Mouse (Mus musculus): ENCODE data around the gene Dpysl5. TPM values are rescaled to one million over a fixed set of nuclear protein-coding genes. Genes with fewer than 3 reads are reported as not detected.

Dpysl5 gene
- polyA plus RNA-seq, 1 experiment, result not detected

DNA sequence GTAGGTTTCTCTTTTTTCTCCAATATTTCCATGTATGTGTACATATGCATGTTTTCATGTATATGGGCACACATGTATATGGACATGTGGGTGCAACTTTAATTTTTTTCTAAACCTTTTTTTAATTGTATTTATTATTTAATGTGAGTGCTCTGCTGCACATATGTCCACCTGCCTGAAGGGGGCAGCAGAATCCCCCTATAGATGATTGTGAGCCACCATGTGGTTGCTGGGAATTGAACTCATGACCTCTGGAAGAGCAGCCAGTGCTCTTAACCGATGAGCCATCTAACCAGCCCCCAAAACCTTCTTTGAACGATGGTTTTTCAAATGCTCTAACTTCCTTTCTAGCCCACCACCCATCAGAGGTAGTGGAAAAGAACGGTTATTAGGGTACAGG, 27.4 kb upstream of the Dpysl5 start:
- no peak for TF ChIP-seq GATA1 (IDR thresholded peaks at IDR 0.05; ENCODE audit: low read length)

DNA sequence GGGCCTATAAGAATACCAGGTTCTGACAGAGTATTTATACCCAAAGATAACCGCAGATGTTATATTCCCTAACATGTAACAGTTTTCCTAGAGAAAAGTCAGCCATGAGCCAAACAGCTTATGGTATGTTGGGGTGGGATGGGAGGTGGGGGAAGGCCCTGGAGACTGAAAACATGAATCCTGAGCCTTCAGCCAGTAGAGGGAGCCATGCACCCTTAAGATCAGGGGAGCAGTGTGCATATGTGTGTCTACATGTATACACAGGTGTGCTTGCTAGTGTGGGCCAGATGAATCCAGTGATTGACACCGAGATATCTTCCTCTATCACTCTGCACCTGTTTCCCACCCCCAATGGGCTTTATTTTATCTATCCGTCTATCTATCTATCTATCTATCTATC, 24.6 kb upstream of the Dpysl5 start:
- TF ChIP-seq GATA1 (IDR thresholded peaks at IDR 0.05; ENCODE audit: low read length), result no peak

DNA sequence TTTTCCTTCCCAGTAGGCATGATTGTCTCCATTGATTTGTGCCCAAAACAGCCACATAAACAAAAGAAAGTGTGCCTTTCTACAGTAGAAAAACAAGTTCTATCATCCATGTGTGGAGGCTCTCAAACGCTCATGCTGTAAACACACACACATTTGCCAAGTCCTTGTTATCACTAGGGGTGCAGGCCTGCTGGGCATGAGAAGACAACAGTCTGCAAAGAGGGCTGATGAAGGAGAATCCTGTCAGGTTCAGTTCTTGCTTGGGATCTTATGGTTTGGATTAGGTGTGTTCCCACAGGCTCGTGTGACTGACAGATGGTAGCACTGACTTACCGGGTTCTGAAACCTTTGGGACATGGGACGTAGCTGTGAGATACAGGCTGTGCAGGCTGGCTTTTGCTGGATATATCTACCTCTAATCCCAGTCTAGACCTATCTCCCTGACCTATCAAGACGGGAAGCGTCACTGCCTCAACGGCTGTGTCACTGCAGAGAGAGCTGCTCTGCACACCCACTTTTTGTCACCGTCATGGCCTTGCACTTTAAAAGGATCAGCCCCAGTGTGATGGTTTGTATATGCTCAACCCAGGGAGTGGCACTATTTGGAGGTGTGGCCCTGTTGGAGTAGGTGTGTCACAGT, 10.9 kb upstream of the Dpysl5 start:
- TF ChIP-seq GATA1 (IDR thresholded peaks at IDR 0.05; ENCODE audit: low read length), result no peak

DNA sequence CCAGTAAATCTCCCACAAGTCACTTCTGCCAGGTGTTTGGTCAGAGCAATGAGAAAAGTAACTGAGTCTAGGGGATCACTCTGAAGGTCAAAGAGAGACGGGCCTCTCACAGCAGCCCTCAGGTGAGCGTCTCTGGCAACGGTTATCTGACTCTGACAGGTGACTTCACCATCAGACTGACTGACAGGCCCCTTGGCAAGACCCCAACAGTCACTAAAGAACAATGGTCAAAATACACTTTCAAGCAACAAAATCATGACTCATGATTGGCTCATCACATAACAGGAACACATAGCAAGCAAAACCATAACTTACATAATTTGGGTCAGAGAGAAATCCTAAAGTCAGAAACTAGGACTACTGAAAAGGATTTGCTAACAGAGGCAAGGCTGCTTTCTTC, 9.5 kb upstream of the Dpysl5 start:
- TF ChIP-seq GATA1 (IDR thresholded peaks at IDR 0.05; ENCODE audit: low read length), result no peak

DNA sequence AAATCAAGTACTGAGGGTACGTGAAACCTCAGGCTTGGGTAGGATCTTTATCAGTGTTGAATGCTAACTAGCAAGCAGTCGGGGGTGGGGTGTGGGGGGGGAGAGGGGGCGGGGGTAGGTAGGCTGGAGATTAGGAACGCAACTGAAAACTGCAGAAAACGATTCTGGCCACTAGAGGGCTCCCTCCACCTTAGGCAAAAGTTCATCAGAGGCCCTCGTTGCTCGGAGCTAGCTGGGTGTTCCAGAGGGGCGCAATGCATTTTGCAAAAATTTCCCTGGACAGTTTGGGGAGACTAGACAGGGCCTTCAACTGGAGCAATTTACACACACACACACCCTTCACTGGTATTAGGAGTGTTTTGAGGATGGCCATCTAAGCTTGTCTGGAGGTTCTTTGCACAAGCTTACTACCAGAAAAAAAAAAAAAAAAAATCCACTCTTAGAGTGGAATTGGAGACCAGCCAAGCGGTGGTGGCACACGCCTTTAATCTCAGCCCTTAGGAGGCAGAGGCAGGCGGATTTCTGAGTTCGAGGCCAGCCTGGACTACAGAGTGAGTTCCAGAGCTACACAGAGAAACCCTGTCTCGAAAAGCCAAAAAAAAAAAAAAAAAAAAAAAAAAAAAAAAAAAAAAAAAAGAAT, 1.5 kb upstream of the Dpysl5 start:
- TF ChIP-seq GATA1 (IDR thresholded peaks at IDR 0.05; ENCODE audit: low read length), result no peak

DNA sequence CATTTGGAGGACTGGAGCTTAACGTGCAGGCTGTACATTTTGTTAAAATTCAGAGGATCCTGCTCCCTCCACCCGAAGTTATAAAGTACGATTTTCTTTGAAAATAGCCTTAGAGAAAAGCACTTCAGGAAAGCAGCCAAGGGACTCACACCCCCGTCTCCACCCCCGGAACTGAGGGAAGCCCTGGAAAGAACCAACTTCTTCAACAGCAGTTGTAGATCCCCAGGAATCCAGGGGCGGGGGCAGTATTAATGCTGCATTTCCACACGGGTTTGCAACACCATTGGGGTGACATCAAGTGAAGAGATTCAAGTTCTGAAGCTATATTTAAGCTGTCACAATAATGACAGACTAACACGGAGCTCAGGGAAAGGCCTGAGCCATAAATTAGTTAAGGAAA, 878 bp upstream of the Dpysl5 start:
- no peak for TF ChIP-seq GATA1 (IDR thresholded peaks at IDR 0.05; ENCODE audit: low read length)

DNA sequence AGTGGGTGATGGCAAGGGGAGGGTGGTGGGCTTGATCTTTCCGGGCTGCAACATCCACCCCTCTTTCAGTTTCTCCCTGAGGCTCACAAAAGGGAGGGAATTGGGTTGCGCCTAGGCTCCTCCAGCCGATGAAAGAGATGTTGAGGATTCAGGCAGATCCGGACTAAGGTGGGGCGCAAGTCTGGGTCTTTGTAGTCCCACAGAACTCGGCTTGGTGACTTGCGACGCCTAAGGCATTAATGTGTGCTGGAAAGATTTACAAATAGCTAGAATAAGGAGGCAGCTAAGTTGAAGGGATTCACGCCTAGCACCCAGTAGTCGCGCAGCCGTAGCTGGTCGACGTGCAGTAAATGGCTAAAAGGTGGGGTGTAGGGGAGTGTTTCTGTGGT, 632 bp downstream of the Dpysl5 start:
- no peak for TF ChIP-seq GATA1 (IDR thresholded peaks at IDR 0.05; ENCODE audit: low read length)

DNA sequence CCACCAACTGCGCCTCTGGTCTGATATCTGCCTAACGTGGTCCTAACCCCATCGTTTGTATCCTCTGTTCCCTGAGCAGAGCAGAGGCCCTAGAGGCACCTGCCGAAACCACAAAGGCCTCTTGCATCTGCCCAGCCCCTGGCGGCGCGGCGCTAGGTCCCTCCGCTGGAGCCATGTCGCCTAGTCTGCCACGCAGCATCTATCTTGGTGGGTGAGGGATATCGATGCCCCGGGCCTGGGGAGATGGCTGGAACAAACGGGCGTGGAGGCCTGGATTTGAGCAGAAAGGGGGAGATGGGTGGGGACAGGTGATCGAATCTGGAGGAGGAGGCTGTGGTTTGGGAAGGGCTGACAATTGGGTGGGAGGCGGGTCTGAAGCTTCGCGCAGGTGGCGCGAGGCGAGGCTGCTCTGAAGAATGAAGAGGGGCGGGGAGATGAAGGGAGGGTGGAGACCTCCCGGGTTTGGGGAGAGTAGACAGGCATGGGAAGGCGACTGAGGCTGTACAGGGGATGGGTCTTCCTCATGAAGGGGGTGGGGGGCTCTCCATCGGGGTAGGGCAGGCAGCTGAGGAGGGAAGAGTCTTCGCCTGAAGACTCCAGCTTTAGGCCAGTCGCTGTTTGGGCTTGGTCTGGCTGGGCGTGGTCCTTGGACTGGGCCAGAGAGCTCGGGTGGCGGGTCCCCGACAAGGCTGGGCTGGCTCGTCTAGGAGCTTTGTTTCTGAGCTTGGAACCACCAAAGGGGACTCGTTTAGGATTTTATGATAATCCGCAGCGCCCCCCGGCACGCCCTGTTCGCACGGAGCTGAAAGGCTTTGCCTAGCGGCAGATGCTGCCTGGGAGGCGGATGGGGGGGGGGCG, 1.3 kb downstream of the Dpysl5 start:
- no peak for TF ChIP-seq GATA1 (IDR thresholded peaks at IDR 0.05; ENCODE audit: low read length)

DNA sequence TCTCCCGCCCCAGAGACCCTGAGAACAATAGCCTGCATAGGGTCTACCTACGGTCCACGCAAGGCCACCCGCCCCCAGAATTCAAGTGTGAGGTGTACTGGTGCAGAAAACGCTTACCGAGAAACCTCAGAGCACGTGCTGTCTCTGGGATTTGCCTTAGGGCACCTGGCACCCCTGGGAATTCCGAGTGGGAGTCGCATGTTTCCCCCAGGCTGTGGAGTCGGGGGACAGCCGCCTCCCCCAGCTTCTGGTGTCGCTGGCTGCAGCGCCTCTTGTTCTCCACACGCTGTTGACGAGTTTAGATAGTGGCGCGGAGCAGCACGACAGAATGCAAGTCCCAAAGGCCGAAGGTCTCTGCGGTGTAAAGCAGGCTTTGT, 1.9 kb downstream of the Dpysl5 start:
- TF ChIP-seq GATA1 (IDR thresholded peaks at IDR 0.05; ENCODE audit: low read length), result no peak

DNA sequence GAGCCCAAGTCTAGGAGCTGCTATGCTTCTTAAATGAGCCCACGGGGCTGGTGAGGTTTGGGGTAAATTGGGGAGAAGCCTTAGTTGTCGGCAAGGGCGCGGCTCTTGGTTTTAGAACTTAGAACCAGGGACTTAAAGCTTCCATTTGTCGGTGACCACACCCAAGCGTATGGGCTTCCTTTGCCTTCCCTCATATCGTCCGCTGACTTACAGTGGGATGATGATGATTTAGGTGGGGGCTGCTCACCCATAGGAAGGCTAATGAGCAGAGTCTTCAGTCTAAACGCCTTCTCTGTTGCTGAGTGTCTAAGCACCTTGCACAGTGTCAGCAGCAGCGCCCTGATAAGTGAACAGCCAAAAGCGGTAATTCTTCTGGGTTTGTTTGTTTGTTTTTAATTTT, 2.3 kb downstream of the Dpysl5 start:
- TF ChIP-seq GATA1 (IDR thresholded peaks at IDR 0.05; ENCODE audit: low read length), result no peak

DNA sequence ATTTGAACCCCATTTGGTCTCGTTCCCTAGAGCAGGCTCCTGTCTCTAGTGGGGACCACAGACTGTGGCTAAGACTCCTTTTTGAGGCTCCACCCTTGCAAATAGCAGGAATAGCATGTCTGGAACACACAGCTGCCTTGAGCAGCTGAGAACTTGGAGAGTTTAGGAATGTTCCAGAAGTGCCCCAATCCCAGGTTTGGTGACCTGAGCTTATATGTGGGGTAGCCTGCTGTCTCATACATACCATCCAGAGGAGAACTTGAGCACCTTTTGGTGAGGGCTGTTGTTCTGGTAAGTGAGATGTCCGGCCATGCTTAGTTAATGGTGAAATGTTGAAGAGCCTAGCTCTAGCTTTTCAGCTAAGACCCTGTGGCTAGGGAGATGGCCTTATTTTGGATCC, 4.9 kb downstream of the Dpysl5 start:
- TF ChIP-seq GATA1 (IDR thresholded peaks at IDR 0.05; ENCODE audit: low read length), result no peak

DNA sequence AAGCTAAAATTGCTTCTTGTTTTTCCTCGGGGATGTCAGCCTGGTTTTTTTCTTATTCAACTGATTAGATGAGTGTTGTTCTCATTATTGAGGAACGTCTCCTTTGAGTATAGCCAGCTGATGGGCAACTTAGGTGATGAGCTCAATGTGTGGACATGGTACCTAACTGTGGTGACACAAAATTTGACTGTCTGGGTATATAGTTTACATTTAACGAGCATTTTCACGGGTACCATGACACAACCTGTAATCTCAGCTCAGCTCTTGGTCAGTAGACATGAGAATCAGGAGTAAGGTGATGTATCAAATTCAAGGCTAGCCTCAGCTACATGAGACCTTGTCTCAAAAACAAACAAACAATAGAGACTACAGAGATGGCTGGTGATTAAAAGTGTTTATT, 6.1 kb downstream of the Dpysl5 start:
- no peak for TF ChIP-seq GATA1 (IDR thresholded peaks at IDR 0.05; ENCODE audit: low read length)

DNA sequence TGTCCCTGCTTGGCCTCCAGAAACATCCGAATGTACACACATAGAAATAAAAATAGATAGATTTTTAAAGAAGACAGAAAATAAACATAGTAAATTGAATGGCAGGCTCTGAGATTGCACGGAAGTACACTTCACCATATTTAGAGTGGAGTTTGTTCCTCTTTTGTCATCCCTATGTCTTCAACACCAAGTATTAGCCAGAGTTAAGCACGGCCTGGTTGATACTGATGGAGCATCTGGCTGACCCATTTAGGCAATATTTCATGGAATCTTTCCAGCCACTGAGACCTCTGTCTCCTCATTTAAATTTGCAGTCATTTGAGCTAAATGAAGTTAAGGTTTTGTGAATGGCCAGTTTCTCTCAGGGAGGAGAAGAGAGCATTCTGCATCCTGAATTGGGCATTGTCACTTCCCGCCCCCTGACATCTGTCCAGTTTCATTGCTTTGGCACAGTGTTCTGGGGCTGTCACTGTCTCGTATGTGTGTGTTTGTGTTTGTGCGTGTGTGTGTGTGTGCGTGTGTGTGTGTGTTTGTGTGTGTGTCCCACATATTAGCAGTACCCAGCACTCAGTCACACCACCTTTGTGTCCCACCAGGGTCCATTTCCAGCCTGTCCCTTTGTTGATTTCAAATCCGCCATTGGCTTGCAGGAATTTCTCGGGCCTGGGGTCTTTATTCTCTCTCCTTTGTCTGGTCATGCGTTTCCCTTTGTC, 6.8 kb downstream of the Dpysl5 start:
- TF ChIP-seq GATA1 (IDR thresholded peaks at IDR 0.05; ENCODE audit: low read length), result no peak

DNA sequence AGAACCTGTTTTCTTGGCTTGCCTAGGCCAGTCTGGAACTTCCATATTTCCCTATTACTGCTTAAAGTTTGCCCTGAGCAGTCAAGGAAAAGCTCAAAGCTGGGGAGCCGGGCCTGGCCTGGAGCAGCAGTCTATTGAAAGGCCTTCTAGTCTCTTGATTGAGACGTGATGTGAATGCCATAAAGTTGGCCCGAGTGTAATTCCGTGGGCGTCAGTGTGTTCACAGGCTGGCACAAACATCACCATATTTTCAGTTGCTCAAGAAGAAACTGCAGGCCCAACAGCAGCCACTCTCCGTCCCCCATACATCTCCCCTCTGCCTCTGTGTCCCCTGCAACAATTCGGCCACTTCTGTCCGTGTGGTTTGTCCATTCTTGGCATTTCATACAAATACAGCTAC, 10.6 kb downstream of the Dpysl5 start:
- no peak for TF ChIP-seq GATA1 (IDR thresholded peaks at IDR 0.05; ENCODE audit: low read length)

DNA sequence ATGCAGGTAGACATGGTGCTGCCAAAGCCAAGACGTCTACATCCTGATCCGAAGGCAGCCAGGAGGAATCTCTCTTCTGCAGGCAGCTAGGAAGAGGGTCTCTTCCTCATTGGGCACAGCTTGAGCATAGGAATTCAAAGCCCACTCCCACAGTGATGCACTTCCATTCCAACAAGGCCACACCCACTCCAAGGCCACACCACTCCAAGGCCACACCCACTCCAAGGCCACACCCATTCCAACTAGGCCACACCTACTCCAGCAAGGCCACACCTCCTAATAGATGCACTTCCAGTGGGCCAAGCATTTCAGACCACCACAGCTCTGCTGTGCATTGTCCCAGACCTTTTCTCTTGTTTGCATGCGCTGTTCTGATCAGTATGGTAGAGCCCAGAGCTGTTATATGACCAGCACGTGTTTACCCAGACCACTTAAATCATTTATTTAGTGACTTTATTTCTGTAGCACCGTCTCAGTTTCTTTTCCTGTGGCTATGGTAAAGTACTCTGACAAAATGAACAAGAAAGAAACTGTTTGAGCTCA, 14.9 kb downstream of the Dpysl5 start:
- no peak for TF ChIP-seq GATA1 (IDR thresholded peaks at IDR 0.05; ENCODE audit: low read length)

DNA sequence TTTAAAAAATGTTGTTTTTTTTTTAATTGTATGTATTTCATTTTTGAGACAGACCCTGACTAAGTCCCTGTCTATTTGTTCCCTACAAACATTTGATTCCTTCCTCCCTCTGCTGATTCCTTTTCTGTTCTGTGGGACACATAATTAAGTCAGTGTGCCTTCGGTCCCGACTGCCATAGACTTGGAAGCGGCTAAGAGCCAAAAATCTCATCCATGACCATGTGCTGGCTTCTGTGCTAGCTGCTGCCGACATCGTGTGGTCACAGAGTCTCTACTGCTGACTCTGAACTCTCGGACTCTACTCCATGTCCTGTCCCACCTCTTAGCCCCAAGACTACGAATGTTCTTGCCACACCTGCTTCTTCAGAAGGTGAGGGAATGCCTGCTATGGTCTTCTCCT, 21.1 kb downstream of the Dpysl5 start:
- no peak for TF ChIP-seq GATA1 (IDR thresholded peaks at IDR 0.05; ENCODE audit: low read length)

Data from G1E-ER4 (cell line).